Mouse (Mus musculus) frontal cortex, adult (tissue): Measurements from ENCODE around the gene Tdgf1.

Experiments used
- ATAC-seq: cut with Nextera tagmentation; 2 replicates; pipeline ENCODE4 v1.9.2; 2017; ENCODE audit warnings: mild to moderate bottlenecking, moderate library complexity, mixed read lengths; ENCODE audit not compliant: low TSS enrichment

Tdgf1 gene

DNA sequence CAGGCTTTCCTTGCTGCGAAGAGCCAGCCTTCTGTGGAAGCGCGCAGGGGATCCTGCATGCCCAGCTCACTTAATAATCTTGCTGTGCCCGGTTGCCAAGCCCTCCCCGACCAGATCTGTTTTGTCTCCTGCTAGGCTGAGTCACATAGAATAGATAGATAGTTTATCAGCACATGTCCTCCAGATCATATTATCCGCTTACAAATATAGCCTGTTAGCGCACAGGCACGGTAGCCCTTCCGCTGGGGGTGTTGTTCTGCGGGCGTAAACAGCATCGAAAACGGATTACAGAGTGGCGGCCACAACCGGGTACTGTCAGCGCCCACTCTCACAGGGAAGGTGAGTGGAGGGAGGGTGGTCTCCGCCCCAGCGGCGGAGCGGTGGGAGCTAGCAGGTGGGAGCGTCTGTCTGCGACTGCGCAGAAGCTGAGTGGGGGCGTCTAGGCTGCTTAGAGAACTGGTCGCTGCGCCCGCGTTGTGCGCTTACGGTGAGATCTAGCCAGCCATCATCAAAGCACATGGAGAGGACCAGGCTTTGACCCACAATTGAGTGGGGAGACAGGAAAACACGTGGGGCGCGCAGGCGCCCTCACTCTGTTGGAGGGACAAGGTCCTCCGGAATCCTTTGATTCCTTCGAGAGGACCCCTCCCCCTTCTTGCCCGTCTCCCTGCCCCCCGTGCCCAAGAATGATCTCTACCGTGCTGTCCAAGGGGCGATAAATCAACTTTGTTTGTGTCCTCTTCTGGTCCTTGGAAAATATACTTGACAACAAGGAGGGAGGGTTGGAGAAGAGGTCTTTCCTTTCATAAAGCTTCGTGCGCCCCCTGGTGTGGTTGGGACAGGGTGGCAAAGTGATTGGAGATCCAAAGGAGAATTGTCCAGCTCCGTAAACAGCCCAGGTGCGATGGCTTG is 7.8 kb upstream of the Tdgf1 start:
- ATAC-seq, result peak; percentile 81

- ATAC-seq, result no peak
Measured at GRCm38 (mm10) chr9:110952931-110953549, 7.1 kb upstream of the Tdgf1 start.

- no peak for ATAC-seq
Measured at GRCm38 (mm10) chr9:110952398-110952797, 6.4 kb upstream of the Tdgf1 start.

DNA sequence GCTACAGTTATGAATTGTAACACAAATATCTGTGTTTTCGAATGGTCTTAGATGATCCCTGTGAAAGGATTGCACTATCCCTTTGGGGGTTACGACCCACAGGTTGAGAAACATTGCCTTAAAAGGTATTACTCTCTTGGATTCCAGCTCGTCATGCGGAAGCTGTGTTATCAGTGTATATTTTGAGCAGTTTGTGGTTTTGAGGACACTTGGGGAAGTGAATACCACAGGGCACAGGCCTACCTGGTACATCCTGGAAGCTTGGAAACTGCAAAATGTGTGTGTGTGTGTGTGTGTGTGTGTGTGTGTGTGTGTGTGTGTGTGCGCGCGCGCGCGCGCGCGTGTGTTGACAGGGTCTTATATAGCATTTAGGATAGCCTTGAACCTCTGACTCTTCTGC is 5.9 kb upstream of the Tdgf1 start:
- ATAC-seq, result no peak

- no peak for ATAC-seq
Measured at GRCm38 (mm10) chr9:110951397-110951796, 5.4 kb upstream of the Tdgf1 start, which contains the start of gene Lrrc2. Gene Lrrc2, plus strand, starts transcription at chr9:110951545.

- ATAC-seq, result no peak
Measured at GRCm38 (mm10) chr9:110950109-110950508, 4.2 kb upstream of the Tdgf1 start.

- no peak for ATAC-seq
Measured at GRCm38 (mm10) chr9:110948813-110949310, 2.9 kb upstream of the Tdgf1 start.

DNA sequence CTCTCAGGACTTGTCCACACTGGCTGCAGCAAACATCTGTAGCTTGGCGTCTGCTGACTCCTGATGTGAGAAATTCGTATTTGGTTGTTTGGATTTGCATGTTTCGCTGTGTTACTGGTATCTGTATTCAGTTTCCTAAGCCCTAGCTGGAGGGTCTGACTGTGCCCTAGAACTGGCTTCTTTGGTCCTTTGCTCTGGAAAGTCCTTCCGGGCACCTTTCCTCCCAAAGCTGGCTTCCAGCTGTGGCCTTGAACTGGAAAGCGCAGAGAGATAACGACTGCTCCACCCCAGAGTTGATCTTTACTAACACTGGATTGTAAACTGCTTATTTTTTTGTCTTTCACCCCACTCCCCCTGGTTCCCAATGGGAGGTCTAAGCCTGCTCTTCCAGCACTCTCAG is 1.9 kb upstream of the Tdgf1 start:
- no peak for ATAC-seq

DNA sequence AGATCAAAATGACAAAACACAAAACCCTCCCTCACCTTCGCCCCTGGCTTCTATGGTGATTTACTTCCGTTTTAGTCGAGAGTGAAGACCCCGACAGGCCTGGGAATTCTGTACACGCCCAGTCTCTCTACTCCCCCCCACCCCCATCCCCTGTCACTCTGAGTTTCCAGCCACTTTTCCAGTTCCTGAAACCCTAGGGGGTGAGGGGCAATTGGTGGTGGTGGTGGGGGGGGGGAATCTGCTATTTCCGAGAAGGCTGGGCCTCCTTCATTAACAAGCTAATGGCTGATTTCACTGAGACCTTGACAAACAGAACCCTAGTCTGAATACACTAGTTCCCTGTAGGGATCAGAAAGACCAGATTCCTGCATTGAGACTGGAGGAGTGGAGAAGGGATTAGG is 1.3 kb upstream of the Tdgf1 start:
- ATAC-seq, result no peak

GRCm38 (mm10) chr9:110946548-110947044 is 638 bp upstream of the Tdgf1 start:
- ATAC-seq, result no peak

DNA sequence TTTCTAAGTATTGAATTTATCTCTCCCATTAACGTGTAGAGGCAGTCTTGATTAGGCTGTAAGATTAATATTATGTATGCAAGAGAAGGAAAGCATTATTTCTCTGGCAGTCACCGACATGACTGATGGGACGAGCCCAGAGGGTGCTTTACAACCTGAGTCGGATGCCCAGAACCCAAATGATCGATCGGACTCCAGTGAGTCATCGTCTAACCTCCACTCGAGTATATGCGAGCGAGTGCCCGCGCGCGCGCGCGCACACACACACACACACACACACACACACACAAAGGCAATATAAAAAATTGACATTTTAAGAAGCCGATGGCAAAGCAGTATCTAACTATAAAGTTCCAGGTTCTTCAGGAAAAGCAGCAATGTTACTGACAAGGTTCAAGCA is 615 bp downstream of the Tdgf1 start:
- no peak for ATAC-seq

DNA sequence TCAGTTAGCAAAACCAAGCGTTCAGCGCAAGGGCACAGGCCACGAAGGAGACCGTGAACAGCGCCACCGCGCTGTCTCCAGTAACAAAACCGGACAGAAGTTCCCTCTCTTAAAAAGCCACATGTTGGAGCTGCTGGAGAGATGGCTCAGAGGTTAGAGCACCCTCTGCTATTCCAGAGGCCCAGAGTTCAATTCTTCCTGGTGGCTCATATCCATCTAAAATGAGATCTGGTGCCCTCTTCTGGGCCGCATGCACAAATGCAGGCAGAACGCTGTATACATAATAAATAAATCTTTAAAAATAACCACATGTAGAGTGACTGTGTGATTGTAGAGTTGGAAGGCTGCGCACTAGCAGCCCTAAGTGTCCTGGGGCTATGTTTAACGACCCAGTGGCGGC is 1.7 kb downstream of the Tdgf1 start:
- no peak for ATAC-seq

DNA sequence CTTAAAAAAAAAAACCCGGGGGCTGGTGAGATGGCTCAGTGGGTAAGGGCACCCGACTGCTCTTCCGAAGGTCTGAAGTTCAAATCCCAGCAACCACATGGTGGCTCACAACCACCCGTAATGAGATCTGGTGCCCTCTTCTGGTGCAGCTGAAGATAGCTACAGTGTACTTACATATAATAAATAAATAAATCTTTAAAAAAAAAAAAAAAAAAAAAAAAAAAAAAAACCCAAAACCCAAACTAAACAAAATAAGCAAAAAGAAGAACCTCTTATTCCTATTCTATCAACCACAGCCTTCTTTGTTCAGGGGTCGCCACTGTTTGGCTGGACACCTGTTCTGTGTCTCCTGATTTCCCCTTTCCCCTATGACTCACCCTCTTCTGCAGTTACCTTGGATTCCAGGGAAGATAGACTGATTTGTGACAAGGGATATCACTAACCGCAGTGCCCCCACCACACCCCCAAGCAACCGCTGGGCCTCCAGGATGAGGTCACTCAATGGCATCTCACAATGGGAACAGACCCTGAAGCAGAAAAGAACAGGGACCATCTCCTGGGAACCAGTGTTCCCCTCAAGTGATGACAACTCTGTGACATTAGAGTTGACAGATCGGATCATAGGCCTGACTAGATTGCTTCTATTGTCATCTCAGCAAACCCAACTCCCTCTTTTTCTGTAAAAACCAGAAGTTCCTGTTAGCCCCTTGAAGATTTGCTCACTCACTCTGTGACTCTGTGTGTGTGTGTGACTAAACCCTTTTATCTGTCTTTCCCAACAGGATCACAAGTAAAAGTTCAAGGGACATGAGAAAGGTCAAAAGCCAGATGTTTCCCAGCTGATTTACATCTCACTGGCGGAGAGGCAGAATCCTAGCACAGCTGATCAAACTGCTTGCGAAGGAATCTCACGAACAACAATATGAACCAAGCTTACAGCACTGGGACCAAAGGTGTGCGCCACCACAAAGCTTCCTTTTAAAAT is 8.2 kb downstream of the Tdgf1 start:
- no peak for ATAC-seq

GRCm38 (mm10) chr9:110935941-110936340 is 10.0 kb downstream of the Tdgf1 start:
- ATAC-seq, result no peak

GRCm38 (mm10) chr9:110933850-110934437 is 12.0 kb downstream of the Tdgf1 start:
- ATAC-seq, result peak; percentile 55

DNA sequence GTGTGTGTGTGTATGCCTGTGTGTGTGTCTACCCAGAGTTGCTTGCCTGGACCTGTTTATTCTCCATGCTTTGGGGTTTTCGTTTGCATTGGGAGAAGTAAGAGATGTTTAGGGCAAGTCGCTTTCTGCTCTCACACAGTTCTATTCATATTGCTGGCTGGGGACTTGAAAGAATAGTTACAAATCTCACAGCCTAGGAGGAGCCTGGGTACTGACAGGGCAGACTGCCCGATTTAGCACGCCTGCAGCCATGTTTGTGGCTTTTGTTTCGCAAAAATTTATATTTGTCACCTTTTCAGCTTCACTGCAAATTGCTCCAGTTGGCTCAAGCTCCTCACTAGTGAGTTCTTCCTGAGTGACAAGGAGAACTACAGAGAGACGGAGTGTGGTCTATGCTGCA is 14.4 kb downstream of the Tdgf1 start:
- ATAC-seq, result no peak

GRCm38 (mm10) chr9:110922759-110923158 is 23.2 kb downstream of the Tdgf1 start:
- peak; percentile 69; the same call in 1 of the 2 replicates for ATAC-seq

DNA sequence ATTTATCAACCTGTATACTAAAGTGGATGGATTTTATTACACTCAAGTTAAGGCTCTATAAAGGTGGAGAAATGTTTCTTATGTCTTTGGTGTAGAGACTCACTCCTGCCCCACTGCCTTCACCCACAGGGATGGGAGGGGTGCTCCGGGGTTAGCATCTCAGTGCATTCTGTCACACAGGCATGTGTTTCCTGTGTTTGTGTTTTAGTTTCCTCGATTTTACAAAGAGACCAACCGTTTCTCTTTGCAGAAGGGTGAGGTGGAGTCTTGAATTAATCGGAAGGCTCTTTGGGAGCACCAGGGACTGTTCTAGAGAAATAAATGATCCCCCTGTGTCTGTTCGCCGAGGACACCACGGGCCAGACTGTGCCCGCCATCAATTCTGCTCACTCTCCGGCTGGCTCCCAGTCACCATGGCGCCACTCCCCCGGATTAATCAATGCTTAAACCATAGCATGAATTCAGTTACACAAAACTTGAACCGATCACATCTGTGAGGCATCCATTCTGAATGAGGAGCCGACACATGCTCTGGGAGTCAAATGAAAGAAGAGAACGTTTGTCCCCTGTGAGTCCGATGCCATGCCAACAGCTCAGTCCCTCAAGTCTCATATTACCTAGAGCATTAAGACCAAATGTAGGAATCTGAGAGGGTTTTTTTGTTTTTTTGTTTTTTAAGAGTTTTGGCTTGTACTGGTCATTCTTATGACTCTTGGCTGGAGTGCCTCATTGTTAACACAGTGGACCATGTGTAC is 25.1 kb downstream of the Tdgf1 start:
- no peak for ATAC-seq

DNA sequence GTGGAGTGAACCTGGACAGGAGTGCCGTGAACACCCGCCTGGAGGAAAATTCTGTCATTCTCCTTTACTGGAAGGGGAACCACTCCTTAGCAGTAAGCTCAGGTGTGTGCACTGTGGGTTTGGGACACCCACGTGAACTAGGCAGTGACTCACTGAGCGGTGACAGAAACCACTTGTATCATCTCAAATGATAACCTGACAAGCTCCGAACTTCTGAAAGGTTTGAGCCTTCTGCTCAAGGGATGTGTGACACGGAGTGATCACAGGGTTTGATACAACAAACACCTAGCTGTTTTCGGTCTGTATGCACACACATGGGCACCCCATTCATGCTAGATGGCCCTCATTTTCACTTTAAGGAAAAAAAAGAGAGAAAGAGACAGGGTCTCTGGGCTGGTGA is 29.2 kb downstream of the Tdgf1 start, which contains the start of gene Fam240a:
Gene Fam240a (minus strand): TSS at position 76 of the 400 bp plus-strand sequence.
- ATAC-seq, result no peak

DNA sequence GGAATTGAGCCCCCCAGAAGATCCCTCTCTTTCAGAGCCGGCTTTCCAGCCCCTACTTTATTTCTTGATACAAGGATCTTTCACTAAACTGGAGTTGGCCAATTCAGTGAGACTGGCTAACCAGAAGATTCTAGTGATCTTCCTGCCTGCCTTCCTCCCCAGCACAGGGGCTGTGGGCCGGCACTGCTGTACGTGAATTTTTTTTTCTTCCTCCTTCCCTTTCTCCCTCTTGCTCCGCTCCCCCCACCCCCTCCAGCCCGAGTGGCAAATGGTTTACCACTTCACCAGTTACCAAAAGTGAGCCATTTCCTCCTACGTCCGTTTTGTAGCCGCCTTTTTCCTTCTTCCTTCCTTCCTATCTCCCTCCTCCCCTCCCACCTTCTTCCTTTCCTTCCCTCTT is 30.5 kb downstream of the Tdgf1 start:
- ATAC-seq, result no peak
